Mouse (Mus musculus): ENCODE data around the gene Tmem117. TPM values are rescaled to one million over a fixed set of nuclear protein-coding genes. Genes with fewer than 3 reads are reported as not detected.

The Tmem117 gene
- polyA plus RNA-seq, 1 experiment, result 1.3 TPM

GRCm38 (mm10) chr15:94638207-94638606 is 9.2 kb downstream of the Tmem117 start:
- H3K4me1 ChIP-seq (ENCODE audit: control insufficient read depth, insufficient read depth, low read length), result no peaks in the 10 kb centered on the region
- DNase-seq, result no peak
- no peak for TF ChIP-seq CTCF (IDR thresholded peaks at IDR 0.05; ENCODE audit: insufficient read depth, low read length)
- no peak for TF ChIP-seq POLR2A (IDR thresholded peaks at IDR 0.05; ENCODE audit: borderline replicate concordance, extremely low read depth, low read depth, low read length)

DNA sequence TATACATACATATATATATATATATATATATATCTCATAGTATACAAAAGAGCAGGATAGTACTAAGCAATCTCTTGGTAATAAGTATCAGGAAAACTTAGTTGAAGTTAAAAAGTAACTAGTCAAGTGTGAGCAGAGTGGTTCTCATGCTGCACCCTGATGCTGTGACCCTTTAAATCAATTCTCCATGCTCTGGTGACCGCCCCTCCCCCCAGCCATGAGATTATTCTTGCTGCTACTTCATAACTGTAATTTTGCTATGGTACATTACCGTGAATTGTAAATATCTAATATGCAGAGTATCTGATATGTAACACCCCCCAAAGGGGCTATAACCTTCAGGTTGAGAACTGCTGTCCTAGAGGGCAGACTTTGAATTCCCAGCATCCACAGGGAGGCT is 10.1 kb downstream of the Tmem117 start:
- Histone ChIP-seq H3K4me3 (replicated peaks; ENCODE audit: extremely low read depth, low read depth, low read length) (no peak overlapping the region), H3K4me1 (ENCODE audit: control insufficient read depth, insufficient read depth, low read length) (no peaks in the 10 kb centered on the region)
- no peak for TF ChIP-seq POLR2A (IDR thresholded peaks at IDR 0.05; ENCODE audit: borderline replicate concordance, extremely low read depth, low read depth, low read length)
- no peak for TF ChIP-seq CTCF (IDR thresholded peaks at IDR 0.05; ENCODE audit: insufficient read depth, low read length)
- WGBS, result 84% methylated on average over 2 of the region's 2 CpGs
- no peak for DNase-seq

More at GRCm38 (mm10) chr15:94638207-94638606, 9.2 kb downstream of the Tmem117 start:
- 61% methylated on average over 2 of the region's 2 CpGs for WGBS
- H3K4me3 ChIP-seq (replicated peaks; ENCODE audit: extremely low read depth, low read depth, low read length), result no peak overlapping the region

- WGBS, result 44% methylated on average over 6 of the region's 6 CpGs
- TF ChIP-seq POLR2A (IDR thresholded peaks at IDR 0.05; ENCODE audit: borderline replicate concordance, extremely low read depth, low read depth, low read length) (no peak), CTCF (IDR thresholded peaks at IDR 0.05; ENCODE audit: insufficient read depth, low read length) (no peak)
- DNase-seq, result no peak
- Histone ChIP-seq H3K4me1 (ENCODE audit: control insufficient read depth, insufficient read depth, low read length) (no peaks in the 10 kb centered on the region), H3K4me3 (replicated peaks; ENCODE audit: extremely low read depth, low read depth, low read length) (no peak overlapping the region)
These were observed 17.0 kb downstream of the Tmem117 start for GRCm38 (mm10) chr15:94646012-94646411.

GRCm38 (mm10) chr15:94648430-94648829 is 19.4 kb downstream of the Tmem117 start:
- DNase-seq, result no peak
- Histone ChIP-seq H3K4me3 (replicated peaks; ENCODE audit: extremely low read depth, low read depth, low read length) (no peak overlapping the region), H3K4me1 (ENCODE audit: control insufficient read depth, insufficient read depth, low read length) (no peaks in the 10 kb centered on the region)
- 72% methylated on average over 8 of the region's 8 CpGs for WGBS
- TF ChIP-seq POLR2A (IDR thresholded peaks at IDR 0.05; ENCODE audit: borderline replicate concordance, extremely low read depth, low read depth, low read length) (no peak), CTCF (IDR thresholded peaks at IDR 0.05; ENCODE audit: insufficient read depth, low read length) (no peak)

DNA sequence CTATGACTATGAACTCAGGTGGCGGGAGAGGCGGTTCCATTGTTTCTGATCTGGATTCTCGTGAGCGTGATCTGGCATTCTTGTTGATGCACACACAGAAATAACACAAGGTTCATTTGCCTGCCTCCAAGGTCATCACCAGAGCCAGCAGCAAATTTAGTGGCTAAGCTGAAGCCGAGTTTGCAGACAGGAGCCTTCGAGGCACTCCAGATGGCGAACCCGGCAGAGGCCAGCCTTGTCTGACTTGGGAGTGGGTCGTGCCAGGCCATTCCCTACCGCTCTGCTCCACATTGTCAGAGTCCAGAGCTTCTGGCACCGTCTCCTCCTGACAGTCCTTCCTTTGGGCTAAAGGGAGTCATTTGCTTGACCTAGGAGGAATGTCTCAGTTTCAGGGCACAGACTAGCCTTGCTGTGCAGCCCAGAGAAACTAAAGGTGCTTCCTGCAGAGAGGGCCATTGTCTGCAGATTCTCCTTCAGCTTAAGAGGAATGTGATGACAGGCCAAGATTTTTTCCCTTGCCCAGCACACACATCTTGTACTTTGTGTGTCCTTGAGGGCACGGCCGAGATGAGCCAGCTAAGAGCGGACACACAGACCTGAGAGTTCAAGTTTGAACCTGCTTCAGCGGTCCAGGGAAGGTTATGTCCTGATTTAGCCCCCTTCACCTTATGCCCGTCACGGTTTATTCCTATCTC is 20.2 kb downstream of the Tmem117 start:
- Histone ChIP-seq H3K4me1 (ENCODE audit: control insufficient read depth, insufficient read depth, low read length) (no peaks in the 10 kb centered on the region), H3K4me3 (replicated peaks; ENCODE audit: extremely low read depth, low read depth, low read length) (no peak overlapping the region)
- DNase-seq, result no peak
- 49% methylated on average over 17 of the region's 17 CpGs for WGBS
- TF ChIP-seq CTCF (IDR thresholded peaks at IDR 0.05; ENCODE audit: insufficient read depth, low read length) (no peak), POLR2A (IDR thresholded peaks at IDR 0.05; ENCODE audit: borderline replicate concordance, extremely low read depth, low read depth, low read length) (no peak)

GRCm38 (mm10) chr15:94649766-94650120 is 20.7 kb downstream of the Tmem117 start:
- H3K4me3 ChIP-seq (replicated peaks; ENCODE audit: extremely low read depth, low read depth, low read length), result no peak overlapping the region
- TF ChIP-seq POLR2A (IDR thresholded peaks at IDR 0.05; ENCODE audit: borderline replicate concordance, extremely low read depth, low read depth, low read length), result no peak
- no peak for TF ChIP-seq CTCF (IDR thresholded peaks at IDR 0.05; ENCODE audit: insufficient read depth, low read length)
- no peaks in the 10 kb centered on the region for H3K4me1 ChIP-seq (ENCODE audit: control insufficient read depth, insufficient read depth, low read length)
- no peak for DNase-seq
- WGBS, result 47% methylated on average over 13 of the region's 13 CpGs

GRCm38 (mm10) chr15:94651350-94651749 is 22.3 kb downstream of the Tmem117 start:
- no peak for TF ChIP-seq CTCF (IDR thresholded peaks at IDR 0.05; ENCODE audit: insufficient read depth, low read length)
- TF ChIP-seq POLR2A (IDR thresholded peaks at IDR 0.05; ENCODE audit: borderline replicate concordance, extremely low read depth, low read depth, low read length), result no peak
- no peak for DNase-seq
- 77% methylated on average over 9 of the region's 9 CpGs for WGBS
- Histone ChIP-seq H3K4me3 (replicated peaks; ENCODE audit: extremely low read depth, low read depth, low read length) (no peak overlapping the region), H3K4me1 (ENCODE audit: control insufficient read depth, insufficient read depth, low read length) (no peaks in the 10 kb centered on the region)

DNA sequence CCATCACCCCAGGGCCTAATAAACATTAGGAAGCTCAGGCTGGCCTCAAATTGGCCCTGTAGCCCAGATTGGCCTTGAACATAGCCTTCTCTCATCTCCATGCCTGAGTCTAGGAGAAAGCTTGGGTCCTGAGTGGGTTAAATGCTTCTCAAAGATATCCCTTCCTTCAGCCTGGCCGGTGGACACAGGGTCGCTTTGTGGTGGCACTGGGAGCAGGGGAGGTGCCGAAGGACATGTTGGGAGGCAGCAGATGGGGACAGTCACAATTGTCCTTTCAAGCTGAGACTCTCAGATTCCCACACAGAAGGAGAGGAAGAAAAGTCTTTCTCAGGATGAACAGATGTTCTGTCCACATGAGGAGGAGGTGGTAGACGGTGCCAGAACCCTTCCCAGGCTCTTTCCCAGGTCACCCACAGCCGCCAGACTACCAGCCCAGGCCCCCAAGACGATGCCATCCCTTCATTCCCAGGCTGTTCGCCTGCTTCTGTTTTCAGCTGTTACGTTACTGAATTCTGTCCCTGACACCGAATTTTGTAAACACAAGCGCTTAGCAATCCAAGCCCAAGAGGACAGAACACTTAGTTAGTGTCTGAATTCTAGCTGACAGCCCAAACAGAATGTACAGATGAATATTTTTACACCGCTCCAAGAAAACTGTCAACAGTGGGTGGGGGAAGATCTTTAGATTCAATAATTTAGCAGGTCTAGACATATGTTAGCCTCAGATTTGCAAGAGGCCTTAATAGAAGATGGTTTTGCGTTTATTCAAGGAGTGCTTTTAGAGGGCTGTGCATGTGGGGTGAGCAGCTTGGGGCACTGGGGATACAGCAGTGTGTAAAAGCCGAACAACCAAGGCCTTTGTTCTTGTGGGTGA is 23.2 kb downstream of the Tmem117 start:
- no peak for DNase-seq
- no peaks in the 10 kb centered on the region for H3K4me1 ChIP-seq (ENCODE audit: control insufficient read depth, insufficient read depth, low read length)
- H3K4me3 ChIP-seq (replicated peaks; ENCODE audit: extremely low read depth, low read depth, low read length), result no peak overlapping the region
- TF ChIP-seq CTCF (IDR thresholded peaks at IDR 0.05; ENCODE audit: insufficient read depth, low read length) (no peak), POLR2A (IDR thresholded peaks at IDR 0.05; ENCODE audit: borderline replicate concordance, extremely low read depth, low read depth, low read length) (no peak)
- 70% methylated on average over 13 of the region's 13 CpGs for WGBS

GRCm38 (mm10) chr15:94652843-94653206 is 23.8 kb downstream of the Tmem117 start:
- H3K4me3 ChIP-seq (replicated peaks; ENCODE audit: extremely low read depth, low read depth, low read length), result no peak overlapping the region
- no peaks in the 10 kb centered on the region for H3K4me1 ChIP-seq (ENCODE audit: control insufficient read depth, insufficient read depth, low read length)
- no peak for TF ChIP-seq CTCF (IDR thresholded peaks at IDR 0.05; ENCODE audit: insufficient read depth, low read length)
- TF ChIP-seq POLR2A (IDR thresholded peaks at IDR 0.05; ENCODE audit: borderline replicate concordance, extremely low read depth, low read depth, low read length), result no peak
- 67% methylated on average over 3 of the region's 3 CpGs for WGBS
- no peak for DNase-seq
